Mouse (Mus musculus) thymus, adult 2 months (tissue): ENCODE data around the gene Cntrl. TPM values are rescaled to one million over a fixed set of nuclear protein-coding genes. Genes with fewer than 3 reads are reported as not detected.
A peak's percentile ranks its signal among the peaks of the same experiment; 100 is the strongest.

Experiments used
- DNase-seq: peaks from one replicate; pipeline ENCODE4 v3.0.0; 2021
- H3K27ac ChIP-seq: fragments of 200-500 bp; 2 replicates; pipeline ENCODE4 v1.5.1; 2012; ENCODE audit warnings: low read length, control low read depth; ENCODE audit not compliant: control insufficient read depth, insufficient read depth
- H3K27me3 ChIP-seq: fragments of 200-500 bp; 2 replicates; pipeline ENCODE4 v1.6.1; 2012; ENCODE audit warnings: mild to moderate bottlenecking, low read length, moderate library complexity, mixed read lengths; ENCODE audit not compliant: control insufficient read depth, insufficient read depth
- H3K36me3 ChIP-seq: fragments of 200-500 bp; 2 replicates; pipeline ENCODE4 v1.6.1; 2012; ENCODE audit warnings: mild to moderate bottlenecking, low read length, moderate library complexity; ENCODE audit not compliant: control insufficient read depth, insufficient read depth
- H3K4me1 ChIP-seq: fragments of 200-500 bp; replicated peaks from 2 replicates; pipeline ENCODE4 v1.6.1; 2012; ENCODE audit warnings: low read length; ENCODE audit not compliant: control insufficient read depth, insufficient read depth
- H3K4me3 ChIP-seq: fragments of 200-500 bp; 2 replicates; pipeline ENCODE4 v1.5.1; 2012; ENCODE audit warnings: mild to moderate bottlenecking, low read length, control low read depth, moderate library complexity; ENCODE audit not compliant: control insufficient read depth, insufficient read depth
- CTCF ChIP-seq: fragments of 200-500 bp; IDR thresholded peaks from 2 replicates; pipeline ENCODE4 v1.5.1; 2012; ENCODE audit warnings: mild to moderate bottlenecking, control low read depth, low read length, moderate library complexity, borderline replicate concordance; ENCODE audit not compliant: control insufficient read depth, poor library complexity, insufficient read depth; ENCODE audit errors: extremely low read depth
- POLR2A ChIP-seq: fragments of 200-500 bp; IDR thresholded peaks from 2 replicates; pipeline ENCODE4 v1.6.1; 2012; ENCODE audit warnings: mild to moderate bottlenecking, low read length, control low read depth, moderate library complexity; ENCODE audit not compliant: control insufficient read depth, poor library complexity, insufficient read depth; ENCODE audit errors: extremely low read depth
- WGBS: fragments of 180-500 bp; shearing (Covaris S2); methylation state at CpG from one replicate; pipeline ENCODE4 v1.1.7; 2018; 5-methylcytosine and 5-hydroxymethylcytosine counted together
- polyA plus RNA-seq: library from polyadenylated mRNA; depleted of rRNA; stranded (reverse); fragments of >200 nt; gene quantifications from 2 replicates; pipeline ENCODE4 v1.2.3, GENCODE M21; 2012

Cntrl gene
- polyA plus RNA-seq, 1 experiment, result 45.2 TPM

- Histone ChIP-seq H3K36me3 (no peaks in the 10 kb centered on the region), H3K27ac (no peak overlapping the region), H3K27me3 (no peaks in the 10 kb centered on the region), H3K4me1 (no peaks in the 10 kb centered on the region), H3K4me3 (no peak overlapping the region)
- DNase-seq, result no peak
- no peak for TF ChIP-seq POLR2A
- TF ChIP-seq CTCF, result no peak
- 96% methylated on average over 6 of the region's 6 CpGs for WGBS
Measured at GRCm38 (mm10) chr2:35100529-35100928, 8.8 kb upstream of the Cntrl start.

- Histone ChIP-seq H3K4me3 (no peak within 1 kb of the TSS), H3K4me1 (no peaks in the 10 kb centered on the region), H3K27me3 (no peaks in the 10 kb centered on the region), H3K36me3 (no peaks in the 10 kb centered on the region), H3K27ac (no peak within 1 kb of the TSS)
- DNase-seq, result no peak
- WGBS, result 98% methylated on average over 3 of the region's 3 CpGs
- TF ChIP-seq CTCF (no peak), POLR2A (no peak)
Measured at GRCm38 (mm10) chr2:35101443-35101842, 7.8 kb upstream of the Cntrl start, which contains the start of gene AI182371. Gene AI182371 (minus strand): TSS chr2:35101543.

GRCm38 (mm10) chr2:35102777-35103176 lies 6.5 kb upstream of the Cntrl start:
- Histone ChIP-seq H3K4me3 (no peak overlapping the region), H3K27ac (no peak overlapping the region), H3K27me3 (no peaks in the 10 kb centered on the region), H3K4me1 (no peaks in the 10 kb centered on the region), H3K36me3 (no peaks in the 10 kb centered on the region)
- TF ChIP-seq POLR2A (no peak), CTCF (no peak)
- no peak for DNase-seq

GRCm38 (mm10) chr2:35103558-35103957 lies 5.7 kb upstream of the Cntrl start:
- DNase-seq, result no peak
- Histone ChIP-seq H3K4me1 (no peaks in the 10 kb centered on the region), H3K27ac (no peak overlapping the region), H3K4me3 (no peak overlapping the region), H3K36me3 (no peaks in the 10 kb centered on the region), H3K27me3 (no peaks in the 10 kb centered on the region)
- WGBS, result 92% methylated on average over 5 of the region's 5 CpGs
- TF ChIP-seq CTCF (no peak), POLR2A (no peak)

GRCm38 (mm10) chr2:35104843-35105242 lies 4.4 kb upstream of the Cntrl start:
- Histone ChIP-seq H3K27ac (no peak overlapping the region), H3K4me1 (0 out of 2 replicates have a peak, but pooled peaks cover 1% of the 10 kb centered on the region), H3K4me3 (no peak overlapping the region), H3K36me3 (no peaks in the 10 kb centered on the region), H3K27me3 (no peaks in the 10 kb centered on the region)
- WGBS, result 80% methylated on average over 3 of the region's 3 CpGs
- no peak for TF ChIP-seq POLR2A
- no peak for TF ChIP-seq CTCF
- DNase-seq, result no peak

GRCm38 (mm10) chr2:35107984-35108635 lies 1.2 kb upstream of the Cntrl start:
- TF ChIP-seq POLR2A (no peak), CTCF (no peak)
- H3K27ac ChIP-seq, result no peak overlapping the region

More at GRCm38 (mm10) chr2:35107984-35108635, 1.2 kb upstream of the Cntrl start:
- peak; percentile 24 for DNase-seq
- H3K4me3 ChIP-seq, result no peak overlapping the region
- no peaks in the 10 kb centered on the region for H3K27me3 ChIP-seq
- H3K36me3 ChIP-seq, result no peaks in the 10 kb centered on the region
- 58% methylated on average over 5 of the region's 5 CpGs for WGBS
- peaks cover 8% of the 10 kb centered on the region; the same call in 1 of the 2 replicates for H3K4me1 ChIP-seq
